Mouse (Mus musculus) colon, adult 2 months (tissue): ENCODE results near the gene Rsph1. TPM values are rescaled to one million over a fixed set of nuclear protein-coding genes. Genes with fewer than 3 reads are reported as not detected.

Source experiments
- polyA plus RNA-seq: library from polyadenylated mRNA; depleted of rRNA; stranded (reverse); fragments of >200 nt; gene quantifications from 2 replicates; pipeline ENCODE4 v1.2.3, GENCODE M21; 2012; rRNA removed

The Rsph1 gene
- 0.47 and 0.78 TPM in 2 replicates for polyA plus RNA-seq

DNA sequence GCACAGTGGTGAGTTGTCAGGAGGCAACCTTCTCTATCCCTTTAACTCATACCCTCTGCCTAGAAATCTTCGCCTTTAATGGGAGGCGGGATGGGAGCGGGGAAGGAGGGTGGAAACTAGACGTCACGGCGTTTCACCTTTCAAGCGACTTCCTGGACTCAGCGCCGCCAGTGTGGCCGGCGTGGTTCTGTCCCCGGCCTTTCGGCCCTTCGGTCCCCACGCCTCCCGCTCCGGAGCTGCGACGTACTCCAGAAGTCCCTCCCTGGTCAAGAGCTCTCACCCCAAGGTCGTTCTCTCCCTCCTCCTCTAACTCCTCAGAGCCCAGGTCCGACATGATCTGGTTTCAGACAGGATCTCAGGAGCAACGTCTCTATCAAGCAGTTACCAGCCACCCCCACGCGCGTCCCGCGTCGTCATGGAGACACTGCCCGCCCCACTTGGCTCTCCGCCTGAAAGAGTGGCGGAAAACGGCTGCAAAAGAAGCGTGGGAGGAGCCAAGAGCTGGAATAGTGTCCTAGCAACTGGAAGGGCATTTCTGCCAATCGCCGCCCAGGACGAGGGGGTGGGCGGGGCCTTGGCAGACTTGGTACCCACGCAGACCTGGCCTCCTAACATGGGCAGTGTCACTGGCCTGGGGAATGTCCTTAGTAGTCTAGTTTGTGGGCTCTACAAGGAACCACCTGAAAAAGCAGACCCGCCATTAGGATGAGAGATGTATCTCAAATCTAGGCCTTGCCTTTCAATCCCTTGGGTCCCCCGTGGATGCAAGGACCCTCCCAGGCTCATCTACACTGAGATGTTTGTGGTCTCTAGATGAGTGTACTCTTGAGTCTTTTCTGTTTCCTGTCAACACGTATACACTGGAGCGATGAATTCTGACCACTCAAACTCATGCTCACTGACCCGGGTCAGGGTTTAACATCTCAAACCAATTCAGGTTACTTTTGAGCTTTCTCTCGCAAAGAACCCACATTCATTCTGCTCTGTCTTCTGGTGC lies at the start of gene Rsph1:
Rsph1 (minus strand) TSS at position 462 of the 997 bp plus-strand sequence.

DNA sequence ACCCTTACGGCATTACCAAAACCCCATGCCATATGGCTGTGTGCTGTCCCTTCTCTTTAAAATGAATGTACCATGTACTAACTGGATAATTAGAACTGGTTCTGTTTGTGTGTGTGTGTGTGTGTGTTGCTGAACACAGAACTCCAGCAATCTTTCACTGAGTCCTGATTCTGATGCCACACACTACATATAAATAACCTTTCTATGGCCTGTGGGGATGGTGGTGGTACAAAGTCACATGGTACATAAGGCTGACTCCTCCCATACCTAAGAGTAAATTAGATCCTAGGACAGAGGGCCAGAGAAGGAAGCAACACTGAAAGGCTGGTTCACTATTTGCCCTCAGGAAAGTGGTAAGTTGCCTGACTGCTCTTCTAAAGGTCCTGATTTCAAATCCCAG lies 9.3 kb upstream of the Rsph1 start, which contains the start of gene Slc37a1:
Slc37a1 (plus strand) TSS at position 301 of the 400 bp plus-strand sequence.

DNA sequence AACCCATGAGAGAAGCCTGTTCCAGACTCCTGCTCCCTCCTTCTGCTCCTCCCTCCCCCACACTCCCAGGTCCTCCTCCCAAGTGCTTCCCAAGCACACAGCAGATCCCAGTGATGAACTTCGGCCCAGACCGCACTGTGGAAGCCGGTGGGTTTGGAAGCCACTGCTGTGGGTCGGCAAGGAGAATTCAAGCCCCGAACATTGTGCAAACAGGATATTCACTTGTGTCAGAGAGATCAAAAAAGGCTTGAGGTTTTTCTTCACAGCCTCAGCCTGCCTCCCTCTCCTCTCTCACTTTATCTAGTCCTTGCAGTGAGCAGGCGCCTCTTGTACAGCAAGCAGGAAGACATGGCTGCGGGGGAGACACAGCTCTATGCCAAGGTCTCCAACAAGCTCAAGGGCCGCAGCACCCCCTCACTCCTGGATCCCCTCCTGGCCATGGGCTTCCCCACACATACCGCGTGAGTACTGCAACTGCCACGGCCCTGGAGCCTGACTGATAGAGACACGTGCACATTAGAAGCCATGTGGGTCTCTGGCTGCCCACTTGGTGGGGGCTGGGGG lies 69.3 kb downstream of the Rsph1 start, which contains the start of gene Ubash3a:
Ubash3a (plus strand) TSS at position 103 of the 564 bp plus-strand sequence.

Other genes with a start within 250 kb of the Rsph1 start
- 5.5 and 5.8 TPM in 2 replicates for gene Abcg1, start 219.7 kb downstream of the Rsph1 start, polyA plus RNA-seq
- 6,008 and 6,282 TPM in 2 replicates for gene Tff3, start 147.7 kb downstream of the Rsph1 start, polyA plus RNA-seq
- gene Tff2, start 133.1 kb downstream of the Rsph1 start, polyA plus RNA-seq: 2.7 and 112 TPM in 2 replicates
- 0.24 TPM in 1 of 2 replicates, not detected in the other for gene Tff1, start 112.1 kb downstream of the Rsph1 start, polyA plus RNA-seq
- gene Tmprss3, start 78.4 kb downstream of the Rsph1 start, polyA plus RNA-seq: not detected in 2 replicates
- gene Ubash3a, start 69.5 kb downstream of the Rsph1 start, polyA plus RNA-seq: 0.61 and 0.63 TPM in 2 replicates
- gene Slc37a1, start 9.4 kb upstream of the Rsph1 start, polyA plus RNA-seq: 300 and 305 TPM in 2 replicates
- gene Pde9a, start 108.8 kb upstream of the Rsph1 start, polyA plus RNA-seq: 290 and 464 TPM in 2 replicates
- gene Wdr4, start 242.6 kb upstream of the Rsph1 start, polyA plus RNA-seq: 28.3 and 31.3 TPM in 2 replicates
- 171 and 172 TPM in 2 replicates for gene Ndufv3, start 242.7 kb upstream of the Rsph1 start, polyA plus RNA-seq